Mouse (Mus musculus): ENCODE measurements around the gene Mpg.

Gene Mpg

DNA sequence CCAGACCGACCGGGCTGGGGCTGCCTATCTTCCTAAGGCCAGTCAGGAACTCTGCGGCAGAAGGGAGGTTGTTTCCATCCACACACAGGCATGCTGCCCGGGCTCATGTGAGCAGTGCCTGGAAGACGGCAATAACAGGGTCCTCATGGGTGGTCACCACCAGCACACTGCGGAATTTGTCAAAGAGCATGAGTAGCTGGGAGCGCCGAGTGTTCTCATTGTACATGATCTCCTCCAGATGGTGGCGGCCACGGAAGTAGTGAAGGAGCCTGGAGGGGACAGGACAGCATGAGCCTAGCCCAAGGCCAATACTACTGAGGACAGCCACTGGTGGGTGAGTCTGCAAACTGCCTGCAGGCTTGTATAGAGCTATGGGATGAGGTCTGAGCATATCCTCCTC lies 6.5 kb downstream of the Mpg start:
- DNase-seq = peak; percentile 50

DNA sequence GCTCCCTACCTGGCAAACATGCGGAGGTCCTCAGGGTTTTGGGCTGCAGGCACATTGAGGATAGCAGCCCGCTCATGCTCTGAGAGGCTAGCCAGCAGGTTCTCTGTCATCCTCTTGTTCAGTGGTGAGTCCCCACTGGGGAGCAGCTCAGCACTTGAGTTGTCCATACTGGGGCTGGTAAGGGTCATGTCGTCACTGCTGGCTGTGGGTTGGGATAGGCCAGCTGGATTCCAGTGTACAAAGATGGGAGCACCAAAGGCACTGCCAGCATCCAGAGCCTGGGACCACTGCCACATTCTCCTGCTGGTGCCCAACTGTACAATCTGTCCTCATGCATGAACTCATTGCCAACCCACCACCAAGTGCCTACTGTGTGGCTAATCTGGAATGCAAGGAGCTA lies 7.6 kb downstream of the Mpg start:
- DNase-seq = peak; percentile 12

DNA sequence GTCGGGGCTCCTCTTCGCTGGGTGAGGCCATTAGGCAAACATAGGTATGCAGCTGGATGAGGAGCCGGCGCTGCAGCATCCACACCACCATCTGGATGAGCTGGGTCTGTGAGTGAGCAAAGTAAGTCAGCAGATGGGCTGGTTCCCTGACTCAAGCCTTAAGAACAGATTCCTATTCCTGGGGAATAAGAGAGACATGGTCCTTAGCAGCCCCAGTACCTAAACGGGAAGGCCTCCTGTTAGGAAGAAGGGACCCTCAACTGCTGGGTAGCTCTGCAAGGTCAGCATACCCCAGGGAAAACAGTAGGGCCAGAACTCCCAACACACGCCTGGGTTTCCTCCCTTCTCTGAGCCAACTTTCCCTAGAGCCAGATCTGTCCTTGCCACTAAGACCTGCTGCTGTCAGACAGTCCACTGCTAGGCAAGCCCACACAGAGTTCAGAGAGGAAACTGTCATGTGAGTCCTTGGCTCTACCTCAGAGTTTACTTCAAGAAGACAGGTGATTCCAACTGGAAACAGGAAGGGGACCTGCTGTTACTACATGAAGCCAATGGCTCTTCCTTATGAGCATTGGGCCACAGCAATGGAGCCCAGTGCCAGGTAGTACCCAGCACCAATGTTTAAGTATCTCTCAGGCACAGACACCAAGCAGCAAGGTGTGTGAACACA lies 8.6 kb downstream of the Mpg start:
- DNase-seq = peak; percentile 15

DNA sequence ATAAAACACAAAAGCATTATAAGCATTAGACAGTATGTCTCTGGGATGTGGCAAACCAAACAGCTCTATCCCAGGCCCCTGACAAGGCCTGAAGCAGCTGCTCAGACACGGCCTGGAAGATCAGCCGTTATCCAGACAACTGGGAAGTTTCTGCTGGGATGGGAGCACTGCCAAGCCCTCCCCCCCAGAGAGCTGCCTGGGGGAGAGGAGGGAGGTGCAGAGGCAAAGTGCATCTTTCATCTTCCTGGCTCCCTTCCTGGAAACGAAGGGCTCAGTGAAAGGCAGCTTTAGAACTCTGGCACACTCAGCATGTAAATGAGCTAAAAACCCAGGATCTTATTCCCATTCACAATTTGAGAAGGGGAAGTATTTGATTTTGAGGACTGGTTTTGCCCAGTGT lies 9.3 kb downstream of the Mpg start:
- peak; percentile 94 for DNase-seq

DNA sequence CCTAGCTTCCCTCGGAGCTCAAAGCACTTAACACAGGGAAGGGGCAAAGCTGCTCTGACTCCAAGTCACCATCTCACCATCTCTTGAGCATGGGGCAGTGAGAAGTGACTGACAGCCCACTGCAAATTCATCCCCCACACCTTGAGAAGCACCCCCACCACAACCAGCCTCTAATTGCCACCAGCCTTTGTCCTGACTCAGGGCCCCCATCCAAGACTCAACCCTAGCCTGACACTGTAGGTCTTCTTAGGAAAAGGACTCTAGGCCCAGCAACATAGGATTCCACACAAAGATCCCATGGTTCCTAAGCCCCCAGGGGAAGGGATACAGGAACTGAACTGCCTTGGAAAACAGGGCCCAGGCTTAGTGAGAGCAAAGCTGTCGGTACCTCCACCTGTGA lies 9.8 kb downstream of the Mpg start:
- peak; percentile 10 for DNase-seq

DNA sequence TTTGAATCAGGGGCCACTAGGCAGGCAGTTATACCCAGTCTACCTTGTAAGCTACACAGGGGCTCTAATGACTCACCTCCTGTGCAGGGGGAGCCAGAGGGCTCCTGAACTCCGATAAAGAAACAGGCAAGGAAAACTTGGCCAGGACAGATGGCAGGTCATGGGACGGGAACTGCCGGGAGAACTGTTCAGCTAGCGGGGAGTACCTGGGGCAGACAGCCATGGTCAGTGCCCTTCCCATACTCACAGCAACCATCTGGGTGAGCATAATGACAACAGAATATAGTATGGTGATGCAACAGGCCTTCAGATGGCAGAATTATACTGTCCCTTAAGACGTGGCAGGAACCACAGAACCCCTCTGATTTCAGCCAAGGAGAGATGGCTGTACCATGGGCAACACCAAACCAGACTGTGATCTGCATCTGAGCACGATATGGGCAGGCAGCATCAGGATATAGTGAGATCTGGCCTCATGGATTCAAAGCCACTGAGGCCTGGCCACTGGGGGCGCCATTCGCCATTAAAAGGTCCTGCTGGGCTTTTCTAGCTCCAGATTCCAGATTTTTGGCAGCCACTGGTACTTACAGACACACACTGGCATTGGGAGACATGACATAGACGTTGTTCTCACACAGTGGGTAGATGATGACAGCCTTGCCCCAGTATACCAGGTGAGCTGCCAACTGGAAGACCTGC lies 10.6 kb downstream of the Mpg start:
- DNase-seq = peak; percentile 83

DNA sequence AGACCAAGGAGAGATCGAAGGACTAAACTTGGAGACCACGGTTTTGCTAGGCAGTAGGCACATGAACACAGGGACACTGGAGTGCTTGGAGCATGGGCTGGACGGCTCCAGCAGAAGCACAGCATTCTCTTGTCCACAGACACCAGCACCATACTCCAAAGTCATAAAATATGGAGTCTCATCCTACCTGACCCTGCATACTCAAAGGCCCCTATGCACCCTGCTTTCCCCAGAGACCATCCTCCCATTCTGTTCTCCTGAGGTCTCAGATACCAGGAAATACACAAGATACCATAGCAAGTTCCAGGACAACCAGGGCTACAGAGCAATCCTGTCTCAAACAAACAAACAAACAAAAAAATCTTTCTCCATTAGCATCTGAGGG lies 11.1 kb downstream of the Mpg start:
- no peak for DNase-seq

DNA sequence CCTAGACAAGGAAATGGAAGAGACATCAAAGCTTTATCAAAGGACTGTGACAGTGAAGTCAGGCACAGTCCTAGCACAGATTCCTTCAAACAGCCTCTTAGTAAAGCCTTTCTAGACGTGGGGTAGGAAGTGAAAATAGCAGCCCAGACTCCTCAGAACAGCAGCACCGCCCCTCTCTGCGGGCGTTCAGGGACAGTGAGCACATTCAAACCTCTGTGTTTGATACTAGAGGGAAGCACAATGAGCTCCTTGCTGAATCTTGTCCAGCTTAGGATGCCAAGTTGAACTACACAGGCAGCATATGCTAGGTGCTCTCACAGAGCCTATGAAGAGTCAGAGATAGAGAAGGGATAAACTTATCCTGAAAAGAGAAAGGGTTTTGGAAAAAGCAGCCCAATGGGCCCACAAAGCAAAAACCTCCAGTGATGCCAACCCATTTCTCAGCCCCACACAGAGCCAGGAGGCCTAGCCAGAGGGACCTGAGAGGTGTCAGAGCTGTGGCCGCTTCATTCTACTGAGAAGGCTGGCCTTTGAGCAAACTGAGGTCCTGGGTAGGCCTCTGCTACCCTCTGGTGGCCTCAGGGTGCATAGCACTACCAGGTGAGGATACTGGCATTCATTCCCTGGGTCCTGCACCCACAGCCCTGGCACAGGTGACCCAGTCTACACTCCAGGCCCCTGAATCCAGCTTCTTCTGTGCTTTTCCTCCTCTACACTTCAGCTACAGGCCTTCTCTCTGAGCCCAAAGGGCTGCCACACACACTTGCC lies 12.0 kb downstream of the Mpg start:
- DNase-seq = peak; percentile 85

DNA sequence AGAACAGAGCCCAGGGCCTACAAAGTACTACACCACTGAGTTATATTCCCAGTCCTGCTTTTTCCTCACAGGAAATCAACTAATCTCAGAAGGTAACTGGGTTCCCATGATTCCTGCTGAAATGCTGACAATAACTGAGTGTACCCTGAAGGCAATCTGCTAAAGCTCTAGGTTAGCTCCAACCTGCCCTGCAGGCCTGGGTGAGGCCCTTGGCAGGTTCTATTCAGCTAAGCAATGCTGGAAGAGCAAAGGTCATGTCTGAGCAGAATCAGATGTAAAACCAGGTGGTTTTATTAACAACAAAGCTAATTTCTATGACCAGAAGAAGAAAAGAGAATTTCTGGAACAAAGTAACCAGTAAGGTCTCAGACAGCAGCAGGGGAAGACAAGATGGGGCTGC lies 15.1 kb downstream of the Mpg start:
- DNase-seq = no peak

DNA sequence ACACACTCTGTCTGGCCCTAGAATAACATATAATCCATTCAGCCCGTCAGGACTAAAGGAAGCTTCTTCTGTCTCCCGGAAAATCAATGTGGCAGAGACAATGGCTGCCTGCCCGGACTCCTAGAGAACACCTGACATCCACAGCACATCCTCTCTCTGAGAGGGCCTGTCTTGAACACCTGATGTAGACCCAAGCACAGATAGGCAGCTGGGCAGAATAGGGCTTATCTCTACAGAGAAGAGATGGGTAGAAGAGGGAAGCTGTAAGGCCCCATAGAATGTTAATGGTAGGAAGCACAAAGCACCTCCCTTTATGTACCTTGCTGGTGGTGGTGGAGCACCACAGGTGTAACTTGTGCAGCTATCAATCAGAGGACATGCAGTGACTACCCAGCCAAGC lies 15.9 kb downstream of the Mpg start:
- no peak for DNase-seq

DNA sequence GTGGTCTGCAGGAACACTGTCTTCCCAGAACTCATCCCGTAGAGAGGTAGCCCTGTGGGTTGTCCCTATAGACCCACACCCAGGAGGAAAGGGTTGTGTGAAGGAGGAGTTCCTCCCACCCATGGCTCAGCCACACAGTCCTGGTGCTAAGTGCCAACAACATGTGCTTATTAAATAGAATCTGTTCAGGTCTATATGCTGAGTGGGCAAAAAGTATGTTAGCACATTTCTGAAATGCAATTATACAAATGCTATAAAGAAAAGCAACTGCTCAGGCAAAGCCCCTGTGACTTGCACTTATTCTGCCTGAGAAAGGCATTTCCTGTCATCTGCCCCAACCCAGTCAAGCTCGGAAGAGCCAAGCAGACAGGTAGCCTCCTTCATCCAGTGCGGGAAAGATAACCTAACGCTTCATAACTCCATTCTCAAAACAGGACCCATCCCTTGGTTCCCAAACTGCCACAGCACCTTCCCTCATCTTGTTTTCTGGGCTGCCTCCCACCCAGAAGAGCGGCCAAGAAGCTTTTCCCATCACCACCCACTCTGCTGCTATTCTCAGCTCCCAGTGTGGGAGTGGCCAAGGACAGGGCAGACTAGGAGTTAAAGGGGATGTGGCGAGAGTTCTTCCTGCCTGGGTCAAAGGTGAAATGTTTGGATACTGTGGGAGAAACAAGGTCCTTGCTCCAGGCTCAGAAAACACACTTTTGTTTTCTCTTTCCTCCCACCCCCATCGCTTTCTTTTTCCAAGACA lies 17.1 kb downstream of the Mpg start:
- peak; percentile 63 for DNase-seq

DNA sequence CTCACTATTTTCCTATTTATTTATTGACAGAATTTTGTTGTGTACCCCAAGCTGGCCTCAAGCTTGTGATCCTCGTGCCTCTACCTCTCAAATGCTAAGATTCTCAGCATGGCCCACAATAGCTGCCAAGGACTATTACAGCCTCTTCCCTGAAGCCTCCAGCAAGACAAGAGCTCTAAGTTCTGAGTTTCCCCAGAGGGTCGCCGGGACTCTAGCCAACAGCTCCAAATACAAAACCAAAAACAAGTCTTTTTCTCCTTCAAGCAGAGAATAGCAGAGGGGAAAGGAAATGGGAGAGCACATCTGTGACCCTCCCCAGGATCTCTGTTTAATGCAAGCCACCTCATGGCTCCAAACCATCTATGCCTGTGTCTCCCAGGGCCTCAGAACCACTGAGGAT lies 17.8 kb downstream of the Mpg start:
- peak; percentile 70 for DNase-seq

DNA sequence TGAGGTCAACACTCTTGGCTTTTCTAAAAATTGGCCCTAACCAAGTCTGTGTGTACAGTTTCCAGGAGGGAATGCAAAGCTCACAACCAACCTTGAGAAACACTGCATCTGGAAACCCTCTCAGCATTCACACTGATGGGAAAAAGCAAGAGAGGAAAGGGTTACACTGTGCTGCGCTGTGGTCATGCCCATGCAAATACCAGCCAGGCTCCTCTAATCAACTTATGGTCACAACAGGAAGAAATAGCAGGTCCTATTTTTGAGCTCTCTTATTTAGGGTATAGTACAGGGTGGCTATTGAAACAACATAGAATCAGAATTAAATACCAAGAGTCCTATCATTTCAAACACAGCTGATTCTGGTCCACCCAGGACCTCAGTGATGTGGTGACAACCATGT lies 18.3 kb downstream of the Mpg start:
- no peak for DNase-seq

DNA sequence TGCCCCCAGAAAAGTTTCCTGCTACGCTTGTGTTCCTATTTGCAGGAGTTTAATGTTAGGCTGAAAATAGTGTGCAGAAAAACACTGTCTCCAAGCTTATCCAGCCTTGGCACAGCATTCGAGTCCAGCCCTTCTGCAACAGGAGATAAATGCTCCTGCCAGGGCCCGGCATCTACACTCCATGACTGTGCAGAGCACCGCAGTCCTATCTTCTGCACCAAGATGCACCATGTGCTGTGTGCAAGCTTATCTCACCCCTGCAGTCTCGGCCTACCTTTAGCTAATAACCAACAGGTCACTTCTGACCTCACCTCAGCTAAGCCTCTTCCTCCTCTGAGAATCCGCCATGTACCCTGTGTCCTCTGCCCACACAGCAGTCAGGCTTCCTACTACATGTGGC lies 19.3 kb downstream of the Mpg start:
- no peak for DNase-seq

DNA sequence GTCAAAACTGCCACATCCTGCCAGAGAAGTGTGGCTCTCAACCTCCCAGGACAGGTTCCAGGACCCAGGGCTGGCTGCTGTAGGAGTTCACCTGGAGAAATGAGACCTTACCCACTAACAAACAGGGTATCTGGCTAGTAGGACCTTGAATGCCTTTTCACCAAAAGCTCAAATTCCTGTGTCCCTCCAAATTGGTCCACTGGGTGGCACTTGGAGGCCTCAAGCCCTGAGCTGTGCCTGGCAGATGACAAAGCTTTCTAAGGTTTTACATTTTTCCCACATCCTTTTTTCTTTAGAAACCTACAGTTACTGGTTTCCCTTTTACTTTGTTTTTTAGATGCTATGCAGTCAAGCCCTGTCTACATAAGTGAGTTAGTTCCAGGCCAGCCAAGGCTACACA lies 20.8 kb downstream of the Mpg start:
- no peak for DNase-seq

DNA sequence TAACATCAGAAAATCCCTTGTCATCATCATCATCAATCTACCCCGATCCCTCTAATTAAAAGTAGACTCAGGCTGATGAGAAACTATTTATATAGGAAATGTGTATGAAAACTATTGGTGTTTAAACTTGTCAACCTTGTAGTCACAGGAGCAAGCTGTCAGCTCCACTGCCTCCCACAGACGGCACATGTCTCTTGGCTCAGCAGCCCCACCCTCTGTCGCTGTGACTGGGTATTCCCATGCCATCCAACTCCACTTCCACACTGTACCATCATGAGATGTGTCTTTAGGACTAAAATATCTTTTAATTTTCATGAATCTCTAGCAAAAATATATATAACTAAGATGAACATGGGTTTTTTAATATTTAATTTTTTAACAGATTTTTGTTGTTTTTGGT lies 22.0 kb downstream of the Mpg start:
- DNase-seq = no peak

DNA sequence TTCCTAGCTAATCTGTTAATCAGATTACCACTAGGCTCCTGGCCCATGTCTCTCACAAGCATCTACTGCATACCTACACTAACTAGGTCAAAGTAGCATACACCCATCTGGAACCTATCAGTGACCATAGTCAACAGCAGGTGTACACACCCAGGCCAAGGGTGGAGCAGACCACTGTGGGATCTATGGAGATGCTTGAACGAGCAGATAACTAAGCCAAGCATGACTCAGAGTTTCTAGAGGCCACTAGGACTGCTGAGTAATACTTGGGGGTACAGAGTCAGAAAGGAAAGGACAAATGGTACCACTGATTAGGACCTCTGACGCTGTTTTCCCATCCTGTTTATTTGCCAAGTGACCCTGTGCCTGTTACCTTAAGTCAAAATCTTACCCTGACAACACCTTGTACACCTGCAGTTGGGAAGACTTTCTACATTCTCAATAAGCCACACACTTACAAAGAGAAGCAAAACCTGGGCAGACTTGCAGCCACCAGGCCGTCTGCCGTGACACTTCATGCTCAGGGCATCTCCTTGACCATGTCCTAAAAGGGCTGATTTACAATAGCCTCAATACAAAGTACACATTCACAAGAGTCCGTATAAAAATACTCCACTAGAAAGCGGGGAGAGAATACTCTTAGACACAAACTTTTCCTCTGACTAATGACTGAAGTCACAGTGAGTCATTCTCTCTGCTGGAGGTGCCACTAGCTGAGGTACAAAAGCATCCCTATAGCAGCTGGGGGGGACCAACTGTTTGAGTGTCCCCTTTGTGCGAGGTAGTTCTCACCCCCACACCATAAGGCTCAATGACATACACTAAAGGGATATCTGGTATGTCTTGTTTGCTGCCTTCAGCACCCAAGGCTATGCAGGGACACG lies 24.8 kb downstream of the Mpg start:
- DNase-seq = no peak

DNA sequence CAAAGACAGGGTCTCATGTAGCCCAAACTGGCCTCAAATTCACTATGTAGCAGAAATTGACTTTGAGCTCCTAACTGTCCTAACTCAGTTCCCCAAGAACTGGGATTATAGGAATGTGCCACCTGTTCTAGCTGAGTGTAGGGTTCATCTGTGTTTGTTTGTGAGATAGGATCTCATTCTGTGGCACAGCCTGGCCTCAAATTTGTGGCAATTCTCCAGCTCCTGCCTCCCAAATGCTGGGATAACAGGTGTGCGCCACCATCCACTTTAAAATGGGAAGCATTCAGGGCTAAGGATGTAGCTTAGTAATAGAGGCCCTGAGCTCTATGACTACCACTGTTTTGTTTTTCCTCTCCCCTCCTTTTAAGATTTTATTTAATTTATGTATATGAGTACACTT lies 26.8 kb downstream of the Mpg start:
- no peak for DNase-seq

DNA sequence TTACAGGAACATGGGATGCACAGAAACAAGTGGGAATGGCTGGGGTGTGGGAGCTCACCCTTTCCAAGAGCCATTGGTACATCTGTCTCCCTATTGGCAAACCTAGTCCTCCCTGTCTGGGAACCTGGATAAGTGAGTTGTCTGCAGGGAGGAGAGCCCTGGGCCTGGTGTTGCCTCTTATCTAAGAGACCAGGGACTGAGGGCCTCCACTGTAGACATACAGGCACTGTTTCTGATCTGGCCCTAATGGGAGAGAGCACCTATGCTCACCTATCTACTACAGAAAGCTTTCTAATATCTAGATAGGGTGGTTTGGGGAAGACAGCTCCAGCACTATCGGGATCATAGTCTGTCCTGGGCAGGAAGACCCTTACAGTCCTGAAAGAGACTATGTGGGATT lies 29.8 kb downstream of the Mpg start:
- no peak for DNase-seq

DNA sequence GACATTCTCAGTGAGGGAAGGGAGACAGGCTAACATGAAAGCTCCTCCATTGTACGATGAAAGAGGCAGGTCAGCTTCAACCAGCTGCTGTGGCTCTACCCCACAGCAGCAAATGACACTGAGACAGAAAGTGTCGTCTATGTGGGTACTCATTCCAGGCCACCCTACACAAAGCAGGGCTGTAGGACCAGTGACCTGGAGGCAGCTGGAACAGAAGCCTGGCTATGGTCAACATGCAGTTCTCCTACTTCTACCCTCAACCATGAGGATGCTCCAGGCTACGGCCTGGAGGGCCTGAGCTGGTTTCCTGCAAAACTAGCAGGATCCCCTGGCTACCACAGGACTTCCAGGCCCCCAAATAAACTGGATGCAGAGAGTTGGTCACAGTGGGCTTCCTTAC lies 30.3 kb downstream of the Mpg start:
- no peak for DNase-seq

DNA sequence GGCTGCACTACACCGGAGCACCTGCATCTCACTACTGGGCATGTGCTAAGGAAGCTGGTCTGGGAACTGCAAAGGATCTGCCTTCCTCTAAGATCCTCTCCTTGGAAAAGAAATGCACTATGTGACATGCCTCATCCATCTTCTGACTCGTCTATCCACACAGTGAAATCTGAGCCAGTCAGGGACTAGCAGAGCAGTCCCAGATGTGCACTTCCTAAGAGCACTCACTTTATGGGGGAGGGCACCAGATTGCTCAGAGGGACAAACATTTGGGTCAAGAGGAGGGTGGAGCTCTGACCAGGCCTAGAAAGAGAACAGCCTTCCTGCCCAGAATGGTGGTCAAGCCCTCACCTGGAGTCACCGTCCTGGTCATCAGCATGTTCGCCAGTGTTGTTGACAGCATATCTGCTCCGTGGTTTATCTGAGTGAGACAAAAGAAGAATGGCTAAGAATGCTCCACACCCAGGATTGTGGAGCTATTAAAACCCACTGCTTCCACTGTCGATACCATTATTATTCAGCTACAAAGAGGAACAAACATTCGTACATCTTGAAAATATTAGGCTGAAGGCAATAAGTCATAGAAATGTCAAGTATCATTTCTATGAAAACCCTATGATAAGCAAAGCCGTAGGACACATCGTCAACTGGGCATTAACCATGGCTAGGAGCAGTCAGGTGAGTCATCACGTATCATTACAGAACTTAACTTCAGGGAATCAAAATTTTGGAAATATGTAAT lies 36.5 kb downstream of the Mpg start:
- no peak for DNase-seq

All from kidney, postnatal 10 days (tissue).